Mouse (Mus musculus) thymus, adult 2 months (tissue): ENCODE data around the gene Sept9.

Experiments
- CTCF ChIP-seq: fragments of 200-500 bp; IDR thresholded peaks from 2 replicates; pipeline ENCODE4 v1.5.1; 2012; ENCODE audit warnings: mild to moderate bottlenecking, control low read depth, low read length, moderate library complexity, borderline replicate concordance; ENCODE audit not compliant: control insufficient read depth, poor library complexity, insufficient read depth; ENCODE audit errors: extremely low read depth
- POLR2A ChIP-seq: fragments of 200-500 bp; IDR thresholded peaks from 2 replicates; pipeline ENCODE4 v1.6.1; 2012; ENCODE audit warnings: mild to moderate bottlenecking, low read length, control low read depth, moderate library complexity; ENCODE audit not compliant: control insufficient read depth, poor library complexity, insufficient read depth; ENCODE audit errors: extremely low read depth

DNA sequence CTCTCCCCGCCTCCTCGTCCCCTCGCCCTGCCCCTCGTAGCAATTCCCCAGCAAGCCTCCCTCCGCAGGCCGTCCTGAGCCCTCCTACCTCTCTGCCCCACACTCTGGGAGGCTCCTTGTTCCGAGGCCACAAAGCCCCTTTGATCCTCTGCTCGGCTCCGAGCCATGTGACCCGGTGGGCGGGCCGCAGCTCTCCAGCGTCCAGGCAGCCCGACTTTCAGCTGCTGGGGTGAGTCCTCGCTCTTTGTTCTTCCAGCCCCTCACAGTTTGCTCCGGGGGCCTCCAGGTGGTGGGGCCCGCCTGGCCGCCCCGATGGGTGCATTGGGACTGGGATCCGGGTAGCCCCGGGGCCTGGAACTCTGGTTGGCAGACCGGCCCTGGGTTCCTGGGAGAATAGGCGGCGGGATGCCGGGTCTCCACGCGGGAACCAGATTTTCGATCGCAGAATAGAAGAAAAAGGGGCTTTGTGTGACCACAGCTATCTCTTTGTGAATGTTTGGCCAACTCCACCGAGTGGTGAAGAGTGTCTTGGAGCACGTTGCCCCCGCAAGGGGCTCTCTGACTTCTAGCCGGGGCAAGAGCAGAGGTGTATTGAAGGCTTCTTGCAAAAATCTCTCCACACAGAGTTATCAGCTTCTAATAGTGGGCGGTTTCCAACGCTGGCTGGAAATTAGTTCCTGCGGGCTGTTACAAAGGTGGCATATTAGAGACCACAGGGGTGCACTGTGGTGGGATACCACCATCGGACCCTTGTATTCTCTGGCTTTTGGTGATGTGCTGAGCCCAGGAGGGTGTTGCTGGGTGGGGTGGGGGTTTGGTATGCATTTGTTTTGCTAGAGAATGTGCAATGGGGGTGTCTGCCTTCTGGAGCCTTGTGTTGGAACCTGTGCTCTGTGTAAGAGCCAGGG lies 133.0 kb downstream of the Sept9 start:
- TF ChIP-seq POLR2A (peak; percentile 50), CTCF (0 out of 2 replicates have a peak, but pooled peaks have one; percentile 44)
